Mouse (Mus musculus): ENCODE measurements around the gene Fam187b.

DNA sequence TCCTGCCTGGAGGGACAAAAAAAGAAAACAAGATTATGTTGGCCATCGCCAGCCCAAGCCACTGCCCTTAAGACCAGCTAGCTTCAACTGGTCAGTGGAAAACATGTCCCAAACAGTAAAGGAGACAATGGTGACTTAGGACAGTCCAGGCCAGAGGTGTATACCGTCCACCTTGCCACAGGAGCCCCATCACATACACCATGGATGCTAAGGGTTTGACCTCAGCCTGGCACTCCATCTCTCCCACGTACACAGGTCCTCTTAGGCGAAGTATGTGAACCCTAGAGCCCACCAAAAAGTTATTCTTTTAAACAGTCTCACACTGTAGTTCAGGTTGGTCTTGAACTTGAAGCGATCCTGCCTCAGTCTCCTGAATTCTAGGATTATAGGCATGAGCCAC is 10.7 kb upstream of the Fam187b start:
- no peak for TF ChIP-seq POLR2A (IDR thresholded peaks at IDR 0.05; ENCODE audit: insufficient read length, low read depth)
- no peak for TF ChIP-seq MAX (IDR thresholded peaks at IDR 0.05; ENCODE audit: low read depth)
- TF ChIP-seq TCF12 (IDR thresholded peaks at IDR 0.05; ENCODE audit: insufficient read depth, poor library complexity, severe bottlenecking): no peak
- no peak for TF ChIP-seq MYOG (IDR thresholded peaks at IDR 0.05; ENCODE audit: control insufficient read depth in 1 of 3, insufficient read depth in 1 of 3, insufficient read length in 2 of 3, low read depth in 2 of 3)
- no peak for TF ChIP-seq USF1 (IDR thresholded peaks at IDR 0.05; ENCODE audit: low read depth)
- no peak for TF ChIP-seq MYOD1 (IDR thresholded peaks at IDR 0.05; ENCODE audit: control insufficient read depth in 1 of 3, insufficient read length in 2 of 3, low read depth in 2 of 3)
- no peak for TF ChIP-seq TCF3 (IDR thresholded peaks at IDR 0.05; ENCODE audit: insufficient read length, low read depth)
- TF ChIP-seq SRF (IDR thresholded peaks at IDR 0.05; ENCODE audit: control insufficient read depth, insufficient read length, low read depth): no peak
